Mouse (Mus musculus): ENCODE data around the gene Naa35.

GRCm38 (mm10) chr13:59645491-59645890, 60.4 kb downstream of the Naa35 start:
- no peak for TF ChIP-seq CTCF (IDR thresholded peaks at IDR 0.05; ENCODE audit: low read depth, low read length)
- no peak for TF ChIP-seq POLR2A (IDR thresholded peaks at IDR 0.05; ENCODE audit: borderline replicate concordance, low read depth, low read length)

All from bone marrow macrophage, adult 2 months (primary cell).